Mouse (Mus musculus) gastrocnemius, postnatal 36 days (tissue): ENCODE data around the gene Olfr214. TPM values are rescaled to one million over a fixed set of nuclear protein-coding genes. Genes with fewer than 3 reads are reported as not detected.
"Not testable (repeated sequence)": the region's sequence is repeated elsewhere in the genome, so short reads cannot be mapped to it uniquely, and the experiment has no call there.

Source experiments
- DNase-seq, 2 experiments: peaks; one replicate each; pipeline ENCODE4 v3.0.0; 2022
- intact Hi-C: fragments of 180-260 bp; cut with DNase I; formaldehyde crosslinking; loops from one replicate; pipeline ENCODE4 v1.15.1; 2025
- long read RNA-seq, 2 experiments: library from polyadenylated mRNA; stranded (forward); transcript quantifications; one replicate each; pipeline ENCODE4 v2.0.0; 2021
- total RNA-seq, 2 experiments: library from RNA; stranded (reverse); gene quantifications; 2 replicates each; pipeline ENCODE4 v1.2.3; 2021

The Olfr214 gene
- not detected for total RNA-seq
- long read RNA-seq, experiment 1, result 0 reads
- long read RNA-seq, experiment 2, result 0 reads

GRCm38 (mm10) chr6:116553935-116554334 lies at the start of gene Olfr214:
Olfr214 (plus strand) TSS chr6:116554235.
- no peak for DNase-seq
- intact Hi-C loops, result no loop called here

GRCm38 (mm10) chr6:116506302-116507003 lies 47.6 kb upstream of the Olfr214 start, which contains the start of gene Olfr212:
Olfr212 (plus strand) TSS chr6:116506516.
- intact Hi-C loops, DNase-seq: not testable (repeated sequence)

DNA sequence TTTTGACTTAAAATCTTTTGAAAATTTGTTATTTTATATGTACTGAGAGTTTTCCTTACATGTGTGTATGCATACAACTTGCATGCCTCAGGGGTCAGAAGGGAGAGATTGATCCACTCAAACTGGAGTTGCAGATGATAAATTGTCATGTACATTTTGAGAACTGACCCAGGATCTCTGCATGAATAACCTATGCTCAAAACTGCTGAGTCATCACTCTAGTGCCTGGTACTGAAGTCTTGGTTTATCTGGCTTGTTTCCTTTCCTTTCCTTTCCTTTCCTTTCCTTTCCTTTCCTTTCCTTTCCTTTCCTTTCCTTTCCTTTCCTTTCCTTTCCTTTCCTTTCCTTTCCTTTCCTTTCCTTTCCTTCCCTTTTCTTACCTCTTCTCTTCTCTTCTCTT lies 39.2 kb upstream of the Olfr214 start:
- intact Hi-C loops, result no loop called here
- DNase-seq, result no peak

DNA sequence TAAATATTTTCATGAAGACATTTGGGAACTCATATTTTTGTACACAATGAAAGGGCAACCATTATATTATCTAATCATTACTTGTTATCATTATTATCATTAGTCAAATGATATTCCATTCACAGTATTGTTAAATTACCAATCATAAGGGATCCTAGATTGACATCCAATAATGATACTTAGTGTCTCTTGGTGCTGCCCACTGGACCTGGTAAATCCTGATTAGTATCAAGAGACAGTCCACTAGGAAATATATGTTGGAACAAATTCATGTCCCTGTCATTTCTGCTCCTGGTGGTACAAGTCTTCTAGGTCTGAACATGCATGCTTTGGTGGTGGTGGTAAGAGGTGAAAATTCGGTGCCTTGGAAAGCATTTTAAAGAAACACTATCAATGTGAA lies 15.9 kb upstream of the Olfr214 start, which contains the start of gene Olfr213:
Gene Olfr213, plus strand, starts transcription at position 301 of the 400 bp plus-strand sequence.
- DNase-seq, result no peak
- intact Hi-C loops, result no loop called here

DNA sequence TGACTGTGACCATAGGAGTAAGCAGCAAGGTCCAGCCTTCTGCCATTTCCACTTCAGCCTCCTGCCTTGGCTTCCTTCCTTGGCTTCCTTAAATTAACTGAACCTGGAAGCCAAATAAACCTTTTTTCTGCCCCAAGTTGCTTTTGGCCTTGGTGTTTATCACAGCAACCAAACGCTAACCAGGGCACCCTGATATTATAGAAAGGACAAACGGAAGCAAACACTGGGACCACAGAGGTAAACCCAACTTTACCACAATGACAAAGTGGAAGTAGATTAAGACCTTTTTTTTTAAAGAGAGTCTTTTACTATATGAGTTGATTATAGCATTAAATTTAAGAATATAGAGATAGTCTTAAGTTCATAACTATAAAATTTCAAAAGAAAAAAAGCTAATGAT lies 11.5 kb upstream of the Olfr214 start:
- DNase-seq, result no peak
- intact Hi-C loops, result no loop called here

GRCm38 (mm10) chr6:116550841-116551240 lies 3.2 kb upstream of the Olfr214 start, which contains the start of gene Gm5580:
Gm5580 (plus strand) TSS chr6:116551141.
- DNase-seq, intact Hi-C loops: not testable (repeated sequence)

GRCm38 (mm10) chr6:116554952-116555351 lies 917 bp downstream of the Olfr214 start:
- intact Hi-C loops, result no loop called here
- DNase-seq, result no peak

DNA sequence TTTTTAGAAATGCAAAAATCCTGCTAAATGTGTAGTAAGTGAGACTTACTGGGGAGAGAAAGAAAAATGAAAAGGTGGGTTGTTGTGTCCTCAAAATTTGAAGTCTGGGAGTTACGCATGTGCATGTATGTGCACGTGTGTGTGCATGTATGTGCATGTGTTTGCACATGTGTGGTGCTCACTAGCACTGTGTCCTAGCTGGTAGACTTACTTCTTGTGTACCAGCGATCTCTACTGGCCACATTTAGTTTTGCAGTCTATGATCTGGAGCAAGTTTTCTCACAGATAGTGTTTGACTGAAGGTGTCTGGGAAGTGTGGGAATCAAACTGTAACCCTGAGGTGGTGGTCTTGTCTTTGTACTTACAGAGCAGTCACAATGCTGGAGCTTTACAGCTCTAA lies 15.8 kb downstream of the Olfr214 start:
- no peak for DNase-seq
- intact Hi-C loops, result no loop called here

GRCm38 (mm10) chr6:116584095-116584494 lies 30.1 kb downstream of the Olfr214 start, which contains the start of gene Olfr215:
Olfr215 (minus strand) TSS chr6:116584195.
- intact Hi-C loops, result no loop called here
- DNase-seq, result no peak

- DNase-seq, intact Hi-C loops: not testable (repeated sequence)
Observed at GRCm38 (mm10) chr6:116600969-116601368, 46.9 kb downstream of the Olfr214 start.

DNA sequence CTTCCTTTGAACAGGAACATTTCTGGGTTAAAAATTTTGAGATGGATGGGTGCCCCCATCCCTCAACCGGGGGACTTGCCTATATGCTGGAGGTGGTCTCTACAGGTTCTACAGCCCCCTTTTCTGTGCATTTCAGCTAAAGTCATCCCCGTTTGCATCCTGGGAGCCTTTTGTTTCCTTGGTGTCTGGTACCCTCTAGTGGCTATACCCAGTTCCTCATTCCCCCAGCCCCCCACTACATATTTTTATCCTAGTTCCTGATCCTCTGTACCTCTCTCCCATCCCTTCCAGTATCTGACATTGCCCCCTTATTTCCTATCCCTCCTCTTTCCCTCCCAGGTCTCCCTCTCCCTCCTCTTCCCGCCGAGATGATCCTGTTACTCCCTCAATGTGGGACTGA lies 53.2 kb downstream of the Olfr214 start:
- intact Hi-C loops, result no loop called here
- no peak for DNase-seq

Other genes with a start within 250 kb of the Olfr214 start
- gene March8, start 216.2 kb upstream of the Olfr214 start, total RNA-seq, result 10 to 100 TPM; 23.4 to 24.9 TPM
- under 1 TPM; 0.64 to 0.66 TPM for gene Alox5, start 93.1 kb upstream of the Olfr214 start, total RNA-seq
- gene Olfr211, start 65.1 kb upstream of the Olfr214 start, total RNA-seq, result not detected
- not detected for gene Olfr212, start 47.7 kb upstream of the Olfr214 start, total RNA-seq
- gene Olfr213, start 15.8 kb upstream of the Olfr214 start, total RNA-seq, result not detected
- 1 to 10 TPM in 1 of 2 experiments, under 1 TPM in 1; 0.79 to 1.3 TPM for gene Gm5580, start 3.1 kb upstream of the Olfr214 start, total RNA-seq
- gene Olfr215, start 30.0 kb downstream of the Olfr214 start, total RNA-seq, result not detected
- gene Zfp422, start 74.8 kb downstream of the Olfr214 start, total RNA-seq, result 1 to 10 TPM; 6.2 to 7.1 TPM
- 10 to 100 TPM; 10.2 to 13.3 TPM for gene Depp1, start 96.4 kb downstream of the Olfr214 start, total RNA-seq
- 1 to 10 TPM; 1.6 to 2.0 TPM for gene Rassf4, start 119.7 kb downstream of the Olfr214 start, total RNA-seq
- gene Tmem72, start 162.7 kb downstream of the Olfr214 start, total RNA-seq, result under 1 TPM; 0.02 to 0.03 TPM